Mouse (Mus musculus): ENCODE data around the gene Cnksr3.

Cnksr3 gene

GRCm38 (mm10) chr10:7195927-7196326 lies 16.1 kb downstream of the Cnksr3 start:
- no peak for DNase-seq

- no peak for DNase-seq
Measured at GRCm38 (mm10) chr10:7191721-7192413, 20.2 kb downstream of the Cnksr3 start.

- DNase-seq: no peak
Measured at GRCm38 (mm10) chr10:7189194-7189593, 22.8 kb downstream of the Cnksr3 start.

- no peak for DNase-seq
Measured at GRCm38 (mm10) chr10:7187881-7188280, 24.2 kb downstream of the Cnksr3 start.

- no peak for DNase-seq
Measured at GRCm38 (mm10) chr10:7186992-7187391, 25.0 kb downstream of the Cnksr3 start.

GRCm38 (mm10) chr10:7186018-7186417 lies 26.0 kb downstream of the Cnksr3 start:
- DNase-seq: no peak

GRCm38 (mm10) chr10:7183171-7183631 lies 28.8 kb downstream of the Cnksr3 start:
- DNase-seq: no peak

GRCm38 (mm10) chr10:7182555-7183170 lies 29.4 kb downstream of the Cnksr3 start:
- DNase-seq: no peak

- DNase-seq: no peak
Measured at GRCm38 (mm10) chr10:7180296-7180695, 31.7 kb downstream of the Cnksr3 start.

GRCm38 (mm10) chr10:7178571-7178970 lies 33.5 kb downstream of the Cnksr3 start:
- DNase-seq: no peak

GRCm38 (mm10) chr10:7176205-7176910 lies 35.7 kb downstream of the Cnksr3 start:
- no peak for DNase-seq

- no peak for DNase-seq
Measured at GRCm38 (mm10) chr10:7174480-7174879, 37.6 kb downstream of the Cnksr3 start.

- no peak for DNase-seq
Measured at GRCm38 (mm10) chr10:7173098-7173497, 38.9 kb downstream of the Cnksr3 start.

- DNase-seq: no peak
Measured at GRCm38 (mm10) chr10:7170434-7170833, 41.6 kb downstream of the Cnksr3 start.

GRCm38 (mm10) chr10:7163031-7163430 lies 49.0 kb downstream of the Cnksr3 start:
- DNase-seq: no peak

GRCm38 (mm10) chr10:7159061-7159511 lies 53.0 kb downstream of the Cnksr3 start:
- DNase-seq: peak; percentile 36

- peak; percentile 32 for DNase-seq
Measured at GRCm38 (mm10) chr10:7158285-7159060, 53.6 kb downstream of the Cnksr3 start.

GRCm38 (mm10) chr10:7154877-7155276 lies 57.2 kb downstream of the Cnksr3 start:
- no peak for DNase-seq

GRCm38 (mm10) chr10:7152926-7153325 lies 59.1 kb downstream of the Cnksr3 start:
- no peak for DNase-seq

- DNase-seq: no peak
Measured at GRCm38 (mm10) chr10:7149671-7150595, 62.1 kb downstream of the Cnksr3 start.

GRCm38 (mm10) chr10:7145614-7146013 lies 66.4 kb downstream of the Cnksr3 start:
- DNase-seq: no peak
